Mouse (Mus musculus) stomach, postnatal 0 days (tissue): ENCODE measurements around the gene Gm5148.

Experiments used
- CTCF ChIP-seq: IDR thresholded peaks from 2 replicates; pipeline ENCODE4 v1.5.1; 2016; ENCODE audit warnings: antibody characterized with exemption, low read depth, mild to moderate bottlenecking, moderate library complexity
- EP300 ChIP-seq: optimal IDR thresholded peaks from 2 replicates; pipeline ENCODE3; 2016; ENCODE audit warnings: antibody characterized with exemption

DNA sequence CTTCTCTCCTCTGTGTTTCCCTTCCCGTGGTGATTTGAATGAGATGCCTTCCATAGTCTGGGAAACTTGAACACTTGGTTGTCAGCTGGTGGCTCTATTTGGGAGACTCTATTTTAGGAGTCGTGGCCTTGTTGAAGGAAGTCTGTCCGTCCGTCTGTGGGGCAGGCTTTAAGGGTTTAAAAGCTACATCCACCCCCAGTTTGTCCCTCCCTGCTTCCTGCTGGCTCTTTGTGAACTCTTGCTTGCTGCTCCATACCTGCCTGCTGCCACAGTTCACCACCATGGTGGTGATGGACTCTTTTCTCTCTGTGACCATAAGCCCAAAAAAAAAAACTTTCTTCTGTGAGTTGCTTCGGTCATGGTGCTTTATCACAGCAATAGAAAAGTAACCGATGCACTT is 21.2 kb downstream of the Gm5148 start:
- TF ChIP-seq CTCF: no peak
- no peak for TF ChIP-seq EP300
